Mouse (Mus musculus): ENCODE measurements around the gene Nfkbia.

DNA sequence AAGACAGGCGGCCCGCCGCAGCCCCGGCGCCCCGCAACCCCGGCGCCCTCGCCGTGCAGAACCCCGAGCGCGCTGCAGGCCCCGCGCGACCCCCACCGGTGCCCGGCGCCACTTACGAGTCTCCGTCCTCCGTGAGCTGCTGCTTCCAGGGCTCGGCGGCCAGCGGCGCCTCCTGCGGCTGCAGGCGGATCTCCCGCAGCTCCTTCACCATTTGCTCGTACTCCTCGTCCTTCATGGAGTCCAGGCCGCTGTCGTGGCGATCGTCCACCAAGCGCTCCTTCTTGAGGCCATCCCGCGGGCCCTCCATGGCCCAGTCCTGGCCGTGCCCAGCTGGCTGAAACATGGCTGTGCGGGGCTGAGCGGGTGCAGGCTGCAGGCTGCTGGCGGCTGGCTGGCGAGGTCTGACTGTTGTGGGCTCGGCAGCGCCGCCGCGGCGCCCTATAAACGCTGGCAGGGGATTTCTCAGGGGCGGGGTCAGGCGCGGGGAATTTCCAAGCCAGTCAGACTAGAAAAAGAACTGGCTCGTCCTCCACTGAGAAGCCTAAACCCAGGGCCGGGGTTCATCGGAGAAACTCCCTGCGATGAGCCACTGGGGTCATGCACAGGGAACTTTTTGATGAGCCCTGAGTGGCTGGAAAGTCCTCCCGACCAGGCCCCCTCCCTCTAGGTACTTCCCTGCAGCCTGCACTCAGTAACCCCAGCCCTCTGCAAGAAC, at the start of gene Nfkbia:
- TF ChIP-seq TAL1 (IDR thresholded peaks at IDR 0.05; ENCODE audit: low read length) (no peak), GATA1 (IDR thresholded peaks at IDR 0.05; ENCODE audit: low read length) (no peak)
